Mouse (Mus musculus) T-helper 17 cell (primary cell): ENCODE measurements at regions not wholly inside any gene's neighbourhood (a gene's known extent, or its start where the extent isn't known, plus 50 kb on each side); places are given as distances from the start of the nearest gene placed in this dataset.
"Not testable (repeated sequence)": the region's sequence is repeated elsewhere in the genome, so short reads cannot be mapped to it uniquely, and the experiment has no call there.

Source experiments
- in situ Hi-C, 2 experiments: fragments of 300-600 bp; cut with MboI, MseI; formaldehyde crosslinking; loops; 1 replicate in 1 of 2; 2 replicates in 1 of 2; pipeline ENCODE4 v1.15.1; 2025; ENCODE audit warnings: high pct_unique_total_duplicates in 2 of 2

DNA sequence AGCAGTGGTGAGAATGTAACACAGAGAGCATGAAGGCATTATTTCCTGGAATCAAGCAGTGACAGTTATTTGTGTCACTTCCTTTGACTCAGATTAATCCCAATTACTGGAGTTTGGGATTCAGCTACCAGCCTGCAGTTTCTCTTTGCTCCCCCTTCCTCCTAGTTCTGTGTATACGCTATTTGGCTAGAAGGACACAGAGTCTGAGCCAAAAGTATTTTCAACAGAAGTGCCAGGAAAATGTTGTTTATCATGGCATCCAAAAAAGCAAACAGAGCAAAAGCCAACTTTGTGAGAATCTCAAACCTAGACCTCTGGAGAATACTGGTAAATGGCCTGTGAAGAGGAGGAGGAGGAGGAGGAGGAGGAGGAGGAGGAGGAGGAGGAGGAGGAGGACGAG, 600.4 kb downstream of the Crisp4 start:
- in situ Hi-C loops, result no loop called here

DNA sequence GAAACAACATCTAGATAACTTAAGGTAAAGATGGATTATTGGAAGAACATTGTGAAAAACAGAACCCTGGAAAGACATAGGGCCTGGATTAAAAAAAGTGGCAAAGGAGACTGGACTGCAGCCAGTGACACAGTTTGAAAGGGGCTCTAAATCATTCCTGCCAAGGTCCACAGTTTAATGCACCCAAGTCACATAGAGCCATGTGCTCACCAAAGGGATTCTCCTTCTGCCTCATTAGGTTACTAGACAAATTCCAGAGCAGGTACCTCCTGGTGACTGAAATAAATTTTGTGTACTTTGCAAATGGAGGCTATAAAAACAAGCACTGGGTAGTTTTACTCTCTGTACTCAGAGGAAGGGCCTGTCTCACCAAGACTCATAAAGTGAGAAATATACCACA, 607.5 kb downstream of the Crisp4 start:
- in situ Hi-C loops, result no loop called here

DNA sequence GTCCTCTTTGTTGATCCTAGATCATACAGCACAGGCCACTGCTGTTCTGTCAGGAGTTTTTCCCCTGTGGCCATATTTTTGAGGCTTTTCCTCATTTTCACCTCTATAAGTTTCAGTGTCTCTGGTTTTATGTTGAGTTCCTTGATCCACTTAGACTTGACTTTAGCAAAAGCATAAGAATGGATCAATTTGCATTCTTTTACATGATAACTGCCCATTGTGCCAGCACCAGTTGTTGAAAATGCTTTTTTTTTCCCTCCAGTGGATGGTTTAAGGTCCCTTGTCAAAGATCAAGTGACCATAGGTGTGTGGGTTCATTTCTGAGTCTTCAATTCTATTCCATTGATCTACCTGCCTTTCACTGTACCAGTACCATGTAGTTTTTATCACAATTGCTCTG, 614.4 kb downstream of the Crisp4 start:
- in situ Hi-C loops, result not testable (repeated sequence)

DNA sequence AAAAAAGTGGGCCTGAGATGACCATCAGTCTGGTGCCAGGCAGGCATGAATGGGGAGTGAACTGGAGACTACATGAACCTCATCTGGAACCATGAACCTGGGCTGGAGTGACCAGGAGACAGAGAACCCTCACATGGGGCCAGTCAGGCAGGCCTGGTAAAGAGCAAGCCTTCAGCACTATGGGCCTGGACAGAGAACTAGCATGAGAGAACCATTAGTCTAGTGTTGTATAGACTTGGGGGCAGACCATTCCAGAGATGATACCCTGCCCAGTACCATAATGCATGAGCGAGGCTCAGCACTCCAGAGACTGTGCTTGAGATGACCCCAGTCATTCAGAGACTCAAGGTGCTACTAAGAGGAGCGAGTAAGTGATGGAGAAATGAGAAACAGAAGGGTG, 625.6 kb downstream of the Crisp4 start:
- in situ Hi-C loops, result no loop called here

DNA sequence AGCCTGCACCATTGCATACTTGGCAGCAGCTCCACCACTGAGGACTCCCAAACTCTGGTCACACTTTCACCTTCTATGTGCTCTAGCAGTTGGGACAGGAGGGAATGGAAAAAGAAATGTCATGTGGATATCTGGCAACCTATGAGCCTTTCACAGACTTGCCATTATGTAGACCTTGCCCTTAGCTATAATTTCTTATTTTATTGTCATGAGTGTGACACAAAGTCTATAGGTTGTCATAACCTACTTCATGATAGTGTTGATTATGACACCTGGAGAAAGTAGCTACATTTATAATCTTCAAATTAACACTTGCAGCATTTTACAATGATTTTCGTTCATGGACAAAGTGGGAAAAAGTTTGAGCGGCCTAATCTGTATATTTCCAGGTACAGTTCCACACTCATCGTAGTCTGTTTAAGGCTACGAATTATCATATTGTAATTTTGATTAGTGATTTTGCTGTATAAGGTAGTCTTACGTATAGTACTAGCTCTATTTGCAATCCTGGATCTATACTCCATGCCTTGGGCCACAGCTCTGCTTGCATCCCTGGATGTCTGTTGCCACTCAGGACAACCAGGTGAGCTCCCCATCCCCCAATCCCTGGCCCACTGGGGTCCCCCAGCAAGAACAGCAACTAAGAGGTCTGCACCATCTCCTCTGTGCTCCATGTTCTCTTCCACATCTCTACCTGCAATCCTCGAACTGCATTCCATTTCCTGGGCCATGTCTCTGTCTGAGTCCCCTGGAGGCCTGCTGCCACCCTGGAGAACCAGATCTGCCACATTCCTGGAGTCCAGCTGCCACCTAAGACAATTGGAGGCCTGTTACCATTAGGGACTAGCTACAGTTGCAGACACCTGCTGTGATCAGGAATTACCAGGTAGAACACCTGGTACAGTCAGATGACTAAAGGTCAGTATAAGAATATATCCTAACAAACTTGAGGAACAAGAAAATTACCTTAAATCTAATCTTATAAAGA, 639.3 kb downstream of the Crisp4 start:
- in situ Hi-C loops, result no loop called here

DNA sequence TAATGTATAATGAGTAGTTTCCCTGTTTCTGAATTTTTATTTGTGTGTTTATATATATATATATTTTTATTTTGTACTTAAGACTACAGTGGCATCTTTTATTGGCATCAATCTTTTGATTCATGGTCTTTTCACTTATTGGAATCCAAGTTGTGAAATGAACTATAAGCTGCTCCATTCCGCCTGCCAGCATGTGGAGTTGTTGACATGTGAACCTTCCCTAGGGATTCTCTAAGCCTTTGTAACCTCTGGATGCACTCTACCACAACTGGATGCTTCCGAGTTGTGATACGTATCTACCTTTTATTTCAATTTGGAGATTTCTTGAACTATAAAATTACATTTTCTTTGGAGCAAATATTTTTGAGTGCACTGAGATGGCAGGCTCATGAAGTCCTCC, 652.1 kb downstream of the Crisp4 start:
- in situ Hi-C loops, result no loop called here

DNA sequence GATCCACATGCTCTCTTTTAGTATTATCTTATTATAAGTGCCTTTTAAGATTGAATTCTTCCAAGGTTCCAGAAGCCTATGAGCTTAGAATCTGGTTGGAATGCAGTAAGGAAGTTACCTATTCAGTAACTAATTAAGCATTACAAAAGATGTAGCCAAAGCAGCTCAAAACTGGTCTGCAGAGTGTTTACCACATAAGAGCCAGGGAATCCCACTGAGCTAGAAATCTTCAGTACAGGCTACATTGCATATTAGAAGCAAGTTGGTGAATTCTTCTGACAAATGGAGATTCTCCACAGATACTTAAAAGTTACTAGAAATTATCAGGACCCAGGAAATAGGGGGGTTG, 655.9 kb downstream of the Crisp4 start:
- in situ Hi-C loops, result not testable (repeated sequence)

DNA sequence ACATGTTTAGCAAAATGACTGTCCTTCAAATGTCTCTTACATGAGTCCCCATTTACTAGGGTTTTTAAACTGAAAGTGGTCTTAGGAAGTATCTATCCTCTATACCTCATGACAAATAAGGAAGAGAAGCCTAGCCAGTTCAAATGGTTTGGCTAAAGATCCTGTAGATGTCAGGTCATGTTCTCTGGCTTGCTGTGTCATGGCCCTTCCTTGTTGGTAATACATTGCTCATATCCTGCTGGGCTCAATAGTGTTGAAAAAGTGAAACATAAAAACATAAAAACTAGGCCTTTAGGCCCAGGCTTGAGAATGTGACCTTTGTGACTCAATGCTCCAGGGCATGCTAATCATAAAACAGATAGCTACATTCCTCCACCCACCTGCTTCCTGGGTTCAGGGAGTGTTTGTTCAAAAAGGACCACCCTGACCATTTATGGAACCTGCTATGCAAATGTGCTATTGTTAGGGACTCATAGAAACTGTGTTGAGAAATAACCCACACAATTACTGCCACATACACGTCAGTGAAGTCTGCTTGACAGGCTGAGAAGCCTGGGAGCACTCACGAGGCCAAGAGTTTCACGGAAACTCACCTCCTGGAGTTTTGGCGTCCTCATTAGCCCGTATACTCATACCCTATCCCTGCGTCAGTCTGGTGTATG, 656.4 kb downstream of the Crisp4 start:
- in situ Hi-C loops, result not testable (repeated sequence)

DNA sequence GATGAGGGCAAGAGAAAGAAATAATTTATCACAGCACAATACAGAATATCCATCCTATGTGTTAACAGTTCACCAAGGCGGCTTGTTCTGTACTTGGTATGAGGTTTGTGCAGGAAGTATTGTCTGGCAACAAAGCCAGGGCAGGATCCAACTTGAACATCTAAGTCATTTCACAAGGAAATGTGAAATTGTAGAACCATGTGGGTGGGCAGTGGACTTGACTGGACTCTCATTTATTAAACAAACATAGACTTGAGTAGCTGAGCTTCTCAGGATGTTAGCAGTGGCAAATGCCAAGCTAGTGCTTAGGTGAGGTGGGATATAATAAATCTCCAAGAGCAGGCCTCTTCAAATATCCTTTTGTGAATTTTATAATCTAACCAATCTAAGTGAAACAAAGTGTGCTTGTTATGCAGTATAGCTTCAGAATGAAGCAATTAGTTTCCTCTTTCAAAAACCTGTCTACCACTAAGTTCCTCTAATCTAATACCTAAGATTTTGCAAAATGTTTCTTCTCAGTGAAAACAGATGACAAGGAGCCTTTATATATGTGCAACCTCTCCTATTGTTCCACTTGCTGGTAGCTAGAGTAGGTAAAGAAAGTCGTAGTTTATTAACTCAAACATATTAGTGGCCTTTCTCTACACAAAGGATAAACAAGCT, 694.4 kb downstream of the Crisp4 start:
- in situ Hi-C loops, result no loop called here

DNA sequence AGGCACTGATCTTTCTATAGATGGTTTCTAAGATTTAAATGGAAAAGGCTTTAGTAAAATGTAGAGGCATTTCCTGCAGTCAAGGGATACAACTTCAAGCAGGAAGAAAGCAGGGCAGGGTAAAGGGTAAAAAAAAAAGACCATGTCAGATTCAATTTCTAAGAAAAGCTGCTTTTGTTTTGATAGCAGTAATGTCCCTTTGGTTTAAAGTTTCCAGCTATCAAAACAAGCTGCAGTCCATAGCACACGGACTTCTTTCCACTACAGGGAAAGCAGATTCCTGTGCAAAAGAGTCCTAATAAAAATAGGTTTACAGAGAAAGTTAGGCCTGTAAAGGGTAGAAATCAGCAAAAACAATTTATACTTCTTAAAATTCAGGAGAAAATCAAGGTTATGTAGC, 695.0 kb downstream of the Crisp4 start:
- in situ Hi-C loops, result no loop called here

DNA sequence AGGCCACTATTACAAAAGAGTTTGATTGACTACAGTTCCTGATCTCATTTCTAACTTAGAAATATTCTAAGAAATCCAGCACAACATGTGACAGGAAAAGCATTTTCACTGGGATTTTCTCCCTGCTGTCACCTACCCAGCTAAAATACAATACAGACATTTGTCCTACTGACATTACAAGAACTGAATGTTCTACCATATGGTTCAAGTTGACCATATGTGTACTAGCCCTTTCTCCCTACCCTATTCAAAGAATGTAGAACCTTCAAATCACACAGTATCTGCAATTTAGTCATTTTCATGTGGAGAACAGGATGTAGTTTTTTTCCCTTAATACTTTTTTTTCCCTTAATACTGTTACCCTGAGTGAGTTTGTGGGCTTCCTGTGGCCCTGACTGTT, 695.4 kb downstream of the Crisp4 start:
- in situ Hi-C loops, result no loop called here

DNA sequence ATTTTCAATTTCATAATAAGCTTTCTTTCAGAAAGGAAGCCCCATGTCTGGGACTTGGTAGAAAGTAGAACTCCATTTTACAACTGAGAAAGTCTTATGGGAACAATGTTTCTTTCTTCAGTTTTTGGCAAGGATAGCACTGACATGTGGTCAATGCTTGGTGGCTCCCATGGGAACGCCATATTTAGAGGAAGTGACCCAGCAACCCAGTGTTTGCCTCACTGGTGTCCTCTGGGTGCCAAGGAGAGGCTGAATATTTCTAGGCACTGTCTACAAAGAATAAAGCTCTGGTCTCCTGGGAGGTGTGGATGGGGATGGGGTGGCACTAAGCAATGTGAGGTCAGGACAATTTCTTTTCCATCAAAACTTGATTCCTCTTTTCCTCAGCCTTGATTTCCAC, 696.4 kb downstream of the Crisp4 start:
- in situ Hi-C loops, result no loop called here

DNA sequence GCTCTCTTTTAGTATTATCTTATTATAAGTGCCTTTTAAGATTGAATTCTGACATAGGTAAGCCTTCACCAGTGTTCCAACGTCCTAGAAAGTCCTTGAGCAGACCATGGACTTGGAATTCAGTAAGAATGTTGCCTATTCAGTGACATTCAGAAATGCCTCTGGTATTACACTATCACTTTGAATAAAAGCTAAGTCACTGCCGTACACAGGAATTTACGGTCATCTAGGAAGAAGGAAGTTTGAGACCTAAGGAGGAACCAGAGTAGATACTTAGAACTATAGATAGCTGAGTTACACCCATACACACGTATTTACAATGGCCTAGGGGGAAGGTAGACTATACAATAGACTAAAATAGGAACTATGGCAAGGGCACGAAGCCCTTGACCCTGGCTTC, 711.6 kb downstream of the Crisp4 start:
- in situ Hi-C loops, result not testable (repeated sequence)

DNA sequence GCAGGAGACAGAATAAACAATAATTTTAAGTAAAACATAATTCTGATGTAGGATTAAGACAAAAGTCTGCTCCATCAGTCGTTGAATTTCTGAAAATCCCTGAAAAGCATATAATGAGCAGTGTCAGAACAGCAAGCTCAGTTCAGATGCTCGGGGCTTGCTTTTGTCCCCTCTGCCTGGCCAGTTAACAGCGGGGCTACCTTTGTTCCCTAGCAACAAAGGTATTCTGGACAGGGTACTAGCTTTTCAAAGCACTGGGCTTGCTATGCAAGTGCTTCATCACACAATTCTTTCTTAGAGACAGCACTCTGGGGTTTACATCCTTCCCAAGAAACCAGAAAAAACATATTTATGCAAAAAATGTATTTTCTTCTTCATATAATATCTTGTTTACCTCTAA, 729.7 kb downstream of the Crisp4 start:
- in situ Hi-C loops, result no loop called here

DNA sequence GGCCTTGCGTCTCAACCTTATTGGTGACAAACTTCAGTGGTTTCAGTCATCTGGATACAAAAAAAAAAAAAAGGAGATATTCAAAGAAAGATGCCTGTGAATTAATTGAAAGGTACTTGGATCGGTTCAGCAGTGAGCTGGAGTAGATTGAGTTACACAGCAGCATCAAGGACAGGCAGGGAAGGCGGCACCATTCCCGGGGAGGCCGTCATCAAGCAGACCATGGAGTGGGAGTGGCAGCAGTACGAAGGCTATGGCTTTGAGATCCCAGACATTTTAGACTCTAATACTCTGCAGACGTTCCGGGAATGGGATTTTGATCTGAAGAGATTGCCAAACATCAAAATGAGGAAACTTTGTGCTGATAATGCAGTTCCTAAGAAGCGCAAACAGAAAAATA, 750.8 kb downstream of the Crisp4 start:
- in situ Hi-C loops, result no loop called here

DNA sequence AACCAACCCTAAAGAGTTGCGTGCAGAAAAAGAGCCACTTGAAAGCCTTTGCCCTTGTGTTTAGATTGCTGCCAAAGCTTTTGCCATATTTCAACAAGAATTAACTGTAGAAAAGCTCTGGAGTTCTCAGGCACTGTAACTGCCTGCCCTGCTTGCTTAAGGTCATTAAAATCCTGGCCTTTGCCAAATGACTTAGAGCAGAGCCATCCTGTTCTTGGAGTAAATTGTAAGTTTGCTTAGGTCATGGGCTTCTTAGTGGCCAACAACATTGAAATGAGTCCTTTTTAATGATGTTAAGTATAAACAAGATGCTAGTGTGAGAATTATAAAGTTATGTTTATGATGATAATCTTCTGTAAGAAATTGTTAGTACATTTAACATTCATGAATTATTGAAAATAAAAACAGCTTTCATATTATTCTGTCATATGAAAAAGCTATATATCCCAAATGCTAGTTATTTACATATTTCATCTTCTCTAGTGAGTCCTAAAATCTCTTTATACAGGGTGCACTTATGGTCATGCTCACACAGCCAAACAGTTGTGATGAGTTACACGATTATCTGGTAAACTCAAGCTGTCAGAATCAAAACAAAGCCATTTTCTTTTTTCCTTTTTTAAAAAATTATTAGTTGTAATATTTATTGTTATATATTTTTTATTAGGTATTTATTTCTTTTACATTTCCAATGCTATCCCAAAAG, 753.4 kb downstream of the Crisp4 start:
- in situ Hi-C loops, result no loop called here

DNA sequence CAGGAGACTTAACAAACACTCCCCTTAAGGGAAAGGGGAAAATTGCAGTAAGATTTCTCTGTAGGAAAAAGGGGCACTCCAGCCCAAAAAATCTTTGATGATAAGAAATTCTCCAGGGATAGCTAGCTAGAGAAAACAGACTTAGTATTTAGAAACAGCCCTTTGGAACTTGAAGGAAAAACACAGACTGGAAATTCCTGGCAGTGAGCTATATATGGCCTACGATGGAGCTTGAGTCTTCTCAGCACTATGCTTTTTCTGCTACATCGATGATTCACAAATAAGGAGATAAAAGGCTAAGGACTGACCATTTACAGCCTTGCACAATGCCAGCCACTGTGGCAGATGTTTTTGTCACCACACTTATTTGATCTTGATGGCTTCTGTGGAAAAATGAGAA, 768.1 kb downstream of the Crisp4 start:
- in situ Hi-C loops, result no loop called here

DNA sequence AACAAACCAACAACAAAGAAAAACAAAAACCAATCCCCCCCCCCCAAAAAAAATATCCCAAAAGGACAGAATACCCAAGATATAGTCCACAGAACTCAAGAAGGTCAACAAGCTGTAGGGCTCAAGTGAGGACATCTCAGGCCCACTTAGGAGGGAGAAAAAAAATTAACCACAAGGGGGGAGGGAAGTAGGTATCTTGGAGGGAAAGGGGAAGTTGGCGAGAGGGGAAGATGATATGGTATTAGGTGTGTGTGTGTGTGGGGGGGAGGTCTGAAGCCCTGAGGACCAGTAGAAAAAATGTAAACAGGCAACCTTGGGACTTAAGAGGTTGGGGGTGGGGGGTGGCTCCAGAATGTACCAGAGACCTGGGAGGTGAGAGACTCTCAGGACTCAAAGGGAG, 797.4 kb downstream of the Crisp4 start:
- in situ Hi-C loops, result loop anchor here in 1 of 2 experiments (5.0 kb wide), 1 partner anchor 404 kb away; no protein-coding TSS in a partner anchor

DNA sequence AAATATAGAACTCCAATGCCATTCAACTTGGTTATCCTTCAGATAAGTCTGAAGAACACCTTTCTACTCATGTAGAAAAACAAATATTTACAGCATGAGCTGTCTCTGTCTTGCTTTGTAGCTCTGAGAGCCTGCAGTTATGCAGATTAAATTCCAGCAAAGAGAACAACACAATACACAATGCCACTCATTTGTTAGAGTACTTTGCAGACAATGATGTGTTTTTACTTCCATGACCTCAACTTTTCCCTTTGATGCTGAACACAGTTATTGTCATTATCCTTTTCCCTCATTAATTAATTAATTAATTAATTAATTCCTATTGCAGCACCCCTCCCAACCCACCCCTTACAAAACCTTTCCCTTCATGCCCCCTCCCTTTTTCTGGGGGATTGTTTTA, 807.9 kb downstream of the Crisp4 start:
- in situ Hi-C loops, result no loop called here

DNA sequence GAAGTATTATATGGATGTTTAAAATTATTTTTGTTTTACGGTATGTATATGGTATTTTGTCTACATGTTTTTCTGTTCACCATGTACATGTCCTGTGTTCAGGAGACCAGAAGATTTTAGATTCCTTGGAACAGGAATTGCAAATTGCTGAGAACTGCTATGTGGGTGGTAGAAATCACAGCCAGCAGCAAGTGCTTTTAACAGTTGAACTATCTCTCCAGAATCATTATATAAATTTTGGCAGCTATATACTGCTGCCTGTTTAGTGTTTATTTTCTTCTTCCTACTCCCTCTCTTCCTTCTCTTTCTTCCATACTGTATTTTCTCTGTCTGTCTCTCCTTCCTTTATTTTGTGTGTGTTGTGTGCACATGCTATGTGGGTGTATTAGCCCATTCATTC, 834.3 kb downstream of the Crisp4 start:
- in situ Hi-C loops, result not testable (repeated sequence)

DNA sequence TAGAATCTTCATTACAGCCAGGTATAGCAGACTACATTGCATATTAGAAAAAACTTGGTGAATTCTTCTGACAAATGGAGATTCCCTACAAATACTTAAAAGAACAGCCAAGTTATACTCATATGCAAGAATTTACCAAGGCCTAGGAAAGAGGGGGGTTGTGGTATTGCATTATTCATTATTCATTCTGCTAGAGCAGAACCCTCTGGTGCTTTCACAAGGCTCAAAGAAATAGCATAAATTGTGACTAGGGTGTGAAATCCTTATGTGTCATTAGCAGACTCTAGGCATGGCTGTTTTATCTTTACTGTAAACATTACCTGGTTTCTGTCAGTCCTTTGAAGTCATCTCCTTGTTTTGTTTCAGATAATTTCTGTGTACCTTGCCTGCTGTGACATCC, 835.8 kb downstream of the Crisp4 start:
- in situ Hi-C loops, result not testable (repeated sequence)
